Mouse (Mus musculus) brain, embryonic 14.5 days (tissue): Measurements from ENCODE around the gene Tep1.

Source experiments
- CTCF ChIP-seq: fragments of 200-500 bp; IDR thresholded peaks from 2 replicates; pipeline ENCODE4 v1.5.1; 2012; ENCODE audit warnings: inconsistent platforms, mild to moderate bottlenecking, moderate library complexity, borderline replicate concordance; ENCODE audit not compliant: insufficient read depth, insufficient read length; ENCODE audit errors: extremely low read depth
- POLR2A ChIP-seq: fragments of 200-500 bp; IDR thresholded peaks from 2 replicates; pipeline ENCODE4 v1.6.1; 2012; ENCODE audit warnings: mild to moderate bottlenecking, inconsistent platforms, borderline replicate concordance; ENCODE audit not compliant: poor library complexity, insufficient read depth, insufficient read length, severe bottlenecking; ENCODE audit errors: extremely low read depth

- TF ChIP-seq CTCF (no peak), POLR2A (0 out of 2 replicates have a peak, but pooled peaks have one; percentile 8)
These were observed at the start of gene Tep1 for GRCm38 (mm10) chr14:50869889-50870804.
